Mouse (Mus musculus) ES-Bruce4 (cell line): Measurements from ENCODE around the gene Harbi1. TPM values are rescaled to one million over a fixed set of nuclear protein-coding genes. Genes with fewer than 3 reads are reported as not detected.

ENCODE experiments used
- H3K27ac ChIP-seq: 2 replicates; pipeline ENCODE4 v1.5.1; 2012; ENCODE audit warnings: low read length, inconsistent platforms; ENCODE audit not compliant: insufficient read depth
- H3K27me3 ChIP-seq: 2 replicates; pipeline ENCODE4 v1.6.1; 2012; ENCODE audit warnings: mild to moderate bottlenecking, low read length, inconsistent platforms; ENCODE audit not compliant: control insufficient read depth, poor library complexity, insufficient read depth, severe bottlenecking
- H3K36me3 ChIP-seq: 2 replicates; pipeline ENCODE4 v1.6.1; 2012; ENCODE audit warnings: inconsistent platforms, mild to moderate bottlenecking, low read length, moderate library complexity; ENCODE audit not compliant: control insufficient read depth, poor library complexity, insufficient read depth, severe bottlenecking
- H3K4me1 ChIP-seq: one replicate; pipeline ENCODE4 v1.8.1; 2011; ENCODE audit warnings: low read length; ENCODE audit not compliant: control insufficient read depth, insufficient read depth
- H3K4me3 ChIP-seq: 2 replicates; pipeline ENCODE4 v1.5.1; 2011; ENCODE audit warnings: low read depth, mild to moderate bottlenecking, low read length
- H3K9ac ChIP-seq: 2 replicates; pipeline ENCODE4 v1.6.1; 2012; ENCODE audit warnings: low read depth, mild to moderate bottlenecking, inconsistent platforms; ENCODE audit not compliant: poor library complexity, severe bottlenecking
- H3K9me3 ChIP-seq: replicated peaks from 2 replicates; pipeline ENCODE4 v1.6.1; 2012; ENCODE audit warnings: mild to moderate bottlenecking, low read length, inconsistent platforms; ENCODE audit not compliant: control insufficient read depth, poor library complexity, insufficient read depth, severe bottlenecking
- CTCF ChIP-seq: IDR thresholded peaks from one replicate; pipeline ENCODE4 v1.8.1; 2011; ENCODE audit warnings: low read depth, low read length
- EP300 ChIP-seq: IDR thresholded peaks from 2 replicates; pipeline ENCODE4 v1.6.1; 2011; ENCODE audit warnings: low read depth, low read length; ENCODE audit not compliant: insufficient read depth
- POLR2A ChIP-seq: IDR thresholded peaks from one replicate; pipeline ENCODE4 v1.8.1; 2011; ENCODE audit warnings: low read length; ENCODE audit not compliant: insufficient read depth
- polyA plus RNA-seq: library from polyadenylated mRNA; stranded (reverse); fragments of >200 nt; gene quantifications from 2 replicates; pipeline ENCODE4 v1.2.4, GENCODE M21; 2011; ENCODE audit warnings: low read depth; ENCODE audit not compliant: missing spikeins, insufficient read depth, insufficient read length

Gene Harbi1
- 16.8 and 22.4 TPM in 2 replicates for polyA plus RNA-seq

- peak within 1 kb of the TSS; percentile 75 for H3K27ac ChIP-seq
- no peaks in the 10 kb centered on the region for H3K27me3 ChIP-seq
- TF ChIP-seq CTCF (no peak), POLR2A (peak; percentile 12)
- peaks cover 2% of the 10 kb centered on the region for H3K4me1 ChIP-seq
- peaks cover 14% of the 10 kb centered on the region; the same call in 1 of the 2 replicates for H3K36me3 ChIP-seq
- peak within 1 kb of the TSS; percentile 93 for H3K4me3 ChIP-seq
- no peaks in the 10 kb centered on the region for H3K9me3 ChIP-seq
- H3K9ac ChIP-seq: peak within 1 kb of the TSS; percentile 94
Measured at GRCm38 (mm10) chr2:91710272-91711234, at the start of gene Harbi1, which contains the start of gene Atg13. Gene Harbi1, plus strand, starts transcription at chr2:91710852. Gene Atg13, minus strand, starts transcription at chr2:91710576.

- Histone ChIP-seq H3K27me3 (no peaks in the 10 kb centered on the region), H3K4me3 (no peak overlapping the region), H3K27ac (no peak overlapping the region), H3K9ac (no peak overlapping the region), H3K4me1 (no peaks in the 10 kb centered on the region), H3K9me3 (no peaks in the 10 kb centered on the region), H3K36me3 (no peaks in the 10 kb centered on the region)
- no peak for TF ChIP-seq POLR2A
- no peak for TF ChIP-seq CTCF
- no peak for TF ChIP-seq EP300
Measured at GRCm38 (mm10) chr2:91660981-91661380, 49.7 kb upstream of the Harbi1 start.

- H3K4me3 ChIP-seq: no peak overlapping the region
- H3K27me3 ChIP-seq: no peaks in the 10 kb centered on the region
- no peak for TF ChIP-seq POLR2A
- no peak for TF ChIP-seq EP300
- TF ChIP-seq CTCF: no peak
- H3K4me1 ChIP-seq: no peaks in the 10 kb centered on the region
- H3K36me3 ChIP-seq: 0 out of 2 replicates have a peak, but pooled peaks cover 2% of the 10 kb centered on the region
- no peak overlapping the region for H3K27ac ChIP-seq
- no peak overlapping the region for H3K9ac ChIP-seq
- H3K9me3 ChIP-seq: no peaks in the 10 kb centered on the region
Measured at GRCm38 (mm10) chr2:91664780-91665179, 45.9 kb upstream of the Harbi1 start.

- 0 out of 2 replicates have a peak, but pooled peaks cover 4% of the 10 kb centered on the region for H3K36me3 ChIP-seq
- no peak overlapping the region for H3K27ac ChIP-seq
- TF ChIP-seq POLR2A (no peak), CTCF (no peak), EP300 (no peak)
- H3K9ac ChIP-seq: no peak overlapping the region
- no peak overlapping the region for H3K4me3 ChIP-seq
- H3K9me3 ChIP-seq: no peaks in the 10 kb centered on the region
- no peaks in the 10 kb centered on the region for H3K4me1 ChIP-seq
- no peaks in the 10 kb centered on the region for H3K27me3 ChIP-seq
Measured at GRCm38 (mm10) chr2:91666386-91666910, 44.2 kb upstream of the Harbi1 start.

- Histone ChIP-seq H3K27me3 (no peaks in the 10 kb centered on the region), H3K9ac (no peak overlapping the region), H3K36me3 (0 out of 2 replicates have a peak, but pooled peaks cover 4% of the 10 kb centered on the region)
Measured at GRCm38 (mm10) chr2:91667747-91668146, 42.9 kb upstream of the Harbi1 start.

GRCm38 (mm10) chr2:91669326-91669725 is 41.3 kb upstream of the Harbi1 start:
- Histone ChIP-seq H3K36me3 (0 out of 2 replicates have a peak, but pooled peaks cover 4% of the 10 kb centered on the region), H3K4me1 (no peaks in the 10 kb centered on the region), H3K27ac (no peak overlapping the region), H3K9ac (no peak overlapping the region), H3K4me3 (no peak overlapping the region), H3K27me3 (no peaks in the 10 kb centered on the region), H3K9me3 (no peaks in the 10 kb centered on the region)
- no peak for TF ChIP-seq POLR2A
- TF ChIP-seq CTCF: no peak
- TF ChIP-seq EP300: no peak

More at GRCm38 (mm10) chr2:91667747-91668146, 42.9 kb upstream of the Harbi1 start:
- no peaks in the 10 kb centered on the region for H3K4me1 ChIP-seq
- no peaks in the 10 kb centered on the region for H3K9me3 ChIP-seq
- TF ChIP-seq POLR2A: no peak
- H3K27ac ChIP-seq: no peak overlapping the region
- H3K4me3 ChIP-seq: no peak overlapping the region
